Mouse (Mus musculus) limb, embryonic 14.5 days (tissue): ENCODE measurements around the gene Ppm1b. TPM values are rescaled to one million over a fixed set of nuclear protein-coding genes. Genes with fewer than 3 reads are reported as not detected.

Source experiments
- ATAC-seq: fragments of 200-750 bp; cut with Nextera tagmentation; 2 replicates; pipeline ENCODE4 v1.8.0; 2017; ENCODE audit warnings: low read depth, moderate number of reproducible peaks, moderate TSS enrichment; ENCODE audit not compliant: low FRiP score
- DNase-seq: peaks from one replicate; pipeline ENCODE4 v3.0.0-alpha.2; 2015; ENCODE audit warnings: low spot score
- H3K27ac ChIP-seq: fragments of 300-500 bp; sonication (generic); replicated peaks from 2 replicates; pipeline ENCODE4 v1.5.1; 2014; ENCODE audit warnings: low read depth, mild to moderate bottlenecking, low read length, moderate library complexity, mixed read lengths
- H3K27me3 ChIP-seq: fragments of 300-500 bp; sonication (generic); 2 replicates; pipeline ENCODE4 v1.6.1; 2014; ENCODE audit warnings: low read length, mixed read lengths; ENCODE audit not compliant: control insufficient read depth, insufficient read depth
- H3K36me3 ChIP-seq: fragments of 300-500 bp; sonication (generic); 2 replicates; pipeline ENCODE4 v1.6.1; 2014; ENCODE audit warnings: mild to moderate bottlenecking, low read length, moderate library complexity, mixed read lengths; ENCODE audit not compliant: control insufficient read depth, insufficient read depth
- H3K4me1 ChIP-seq: fragments of 300-500 bp; sonication (generic); 2 replicates; pipeline ENCODE4 v1.6.1; 2014; ENCODE audit warnings: antibody characterized with exemption, low read length, mixed read lengths; ENCODE audit not compliant: control insufficient read depth, insufficient read depth
- H3K4me2 ChIP-seq: fragments of 300-500 bp; sonication (generic); replicated peaks from 2 replicates; pipeline ENCODE4 v1.6.1; 2014; ENCODE audit warnings: low read depth, mild to moderate bottlenecking, low read length, moderate library complexity; ENCODE audit not compliant: severe bottlenecking
- H3K4me3 ChIP-seq: fragments of 300-500 bp; sonication (generic); replicated peaks from 2 replicates; pipeline ENCODE4 v1.5.1; 2014; ENCODE audit warnings: low read length
- H3K9ac ChIP-seq: fragments of 300-500 bp; sonication (generic); 2 replicates; pipeline ENCODE4 v1.6.1; 2014; ENCODE audit warnings: mild to moderate bottlenecking, low read depth, low read length, moderate library complexity; ENCODE audit not compliant: severe bottlenecking
- H3K9me3 ChIP-seq: fragments of 300-500 bp; sonication (generic); 2 replicates; pipeline ENCODE4 v1.6.1; 2016; ENCODE audit warnings: low read length; ENCODE audit not compliant: control insufficient read depth
- POLR2A ChIP-seq: fragments of 200-500 bp; IDR thresholded peaks from 2 replicates; pipeline ENCODE4 v1.8.0; 2012; ENCODE audit warnings: inconsistent platforms, mild to moderate bottlenecking, moderate library complexity, borderline replicate concordance; ENCODE audit not compliant: insufficient read depth, insufficient read length; ENCODE audit errors: extremely low read depth
- WGBS: fragments of 180-500 bp; shearing (Covaris S2); extraction: QIAGEN DNeasy Blood & Tissue Kit; methylation state at CpG from one replicate; pipeline ENCODE4 v1.1.7; 2014; 5-methylcytosine and 5-hydroxymethylcytosine counted together
- polyA plus RNA-seq, 2 experiments: library from polyadenylated mRNA; depleted of rRNA in 1 of 2; stranded (reverse) in 1 of 2; unstranded in 1 of 2; fragments of >200 nt; fragmentation: Nextera tagmentation in 1 of 2; extraction: Ambion mirVana in 1 of 2; gene quantifications; 2 replicates each; pipeline versions ENCODE4 v1.2.1 to v1.2.3; 2012 to 2014

Ppm1b gene
- polyA plus RNA-seq, 2 experiments = 59.9 to 69.3 TPM

DNA sequence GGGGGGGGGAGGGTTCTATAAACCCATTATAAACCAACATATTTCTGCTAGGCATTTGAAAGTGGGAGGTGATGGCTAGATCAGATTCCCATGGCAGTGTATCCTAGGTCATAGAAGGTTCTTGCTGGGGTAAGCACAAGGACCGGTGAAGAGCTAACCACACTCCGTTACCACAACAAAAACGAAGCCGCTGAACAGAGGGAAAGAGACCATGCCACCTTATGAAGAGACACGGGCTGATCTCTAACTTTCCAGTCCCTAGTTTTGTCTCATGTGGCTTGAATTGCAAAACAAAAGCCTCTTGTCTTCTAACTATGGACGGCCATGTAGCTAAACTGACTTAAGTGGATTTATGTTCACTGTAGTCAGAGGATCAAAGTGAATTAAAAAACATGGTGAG, 12.2 kb upstream of the Ppm1b start:
- ATAC-seq = no peak
- Histone ChIP-seq H3K27ac (no peak overlapping the region), H3K9ac (no peak overlapping the region), H3K27me3 (no peaks in the 10 kb centered on the region), H3K4me3 (no peak overlapping the region), H3K9me3 (no peaks in the 10 kb centered on the region), H3K4me2 (no peak overlapping the region), H3K36me3 (no peaks in the 10 kb centered on the region), H3K4me1 (no peaks in the 10 kb centered on the region)
- TF ChIP-seq POLR2A = no peak
- WGBS = 90% methylated on average over 6 of the region's 6 CpGs
- DNase-seq = no peak

DNA sequence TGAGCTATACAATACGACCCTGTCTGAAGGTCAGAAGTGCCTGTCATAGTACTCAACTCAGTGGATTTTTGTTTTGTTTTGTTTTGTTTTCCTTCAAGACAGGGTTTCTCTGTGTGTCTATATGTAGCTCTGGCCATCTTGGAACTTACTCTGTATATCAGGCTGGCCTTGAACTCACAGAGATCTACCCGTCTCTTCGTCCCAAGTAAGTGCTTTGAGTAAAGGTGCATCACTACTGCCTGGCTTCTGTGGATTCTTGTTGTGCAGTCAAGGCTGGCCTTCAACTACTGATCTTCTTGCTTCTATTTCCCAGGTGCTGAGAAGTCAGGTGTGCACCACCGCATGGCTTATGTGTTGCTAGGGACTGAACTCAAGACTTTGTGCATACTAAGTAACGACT, 4.0 kb upstream of the Ppm1b start:
- Histone ChIP-seq H3K36me3 (no peaks in the 10 kb centered on the region), H3K9me3 (no peaks in the 10 kb centered on the region), H3K4me1 (0 out of 2 replicates have a peak, but pooled peaks cover 3% of the 10 kb centered on the region), H3K4me3 (no peak overlapping the region), H3K27me3 (no peaks in the 10 kb centered on the region), H3K4me2 (no peak overlapping the region), H3K9ac (no peak overlapping the region), H3K27ac (no peak overlapping the region)
- WGBS = 92% methylated on average over 5 of the region's 5 CpGs
- TF ChIP-seq POLR2A = no peak
- ATAC-seq = no peak
- no peak for DNase-seq

DNA sequence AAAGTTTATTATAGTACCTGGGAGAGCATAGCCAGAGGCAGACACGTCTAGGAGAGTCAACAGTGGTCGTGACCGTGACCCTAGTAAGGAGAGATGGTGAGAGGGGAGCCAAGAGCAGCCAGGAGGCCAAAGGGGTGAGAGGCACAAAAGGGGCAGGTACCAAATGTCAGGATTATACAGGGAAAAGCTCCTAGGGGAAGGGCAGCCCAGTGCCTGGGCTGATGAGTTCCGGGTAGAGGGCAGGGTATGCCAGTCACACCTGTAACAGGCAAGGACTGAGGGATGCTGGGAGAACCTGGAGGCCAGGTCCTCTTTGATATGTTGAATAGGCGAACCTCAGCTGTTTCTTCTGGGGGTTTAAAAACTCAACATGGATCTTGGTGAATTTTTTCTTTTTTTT, 2.8 kb upstream of the Ppm1b start:
- H3K9me3 ChIP-seq = no peaks in the 10 kb centered on the region
- TF ChIP-seq POLR2A = no peak
- 0 out of 2 replicates have a peak, but pooled peaks cover 3% of the 10 kb centered on the region for H3K4me1 ChIP-seq
- no peak overlapping the region for H3K27ac ChIP-seq
- no peak overlapping the region for H3K9ac ChIP-seq
- 77% methylated on average over 5 of the region's 5 CpGs for WGBS
- H3K4me3 ChIP-seq = no peak overlapping the region
- H3K27me3 ChIP-seq = no peaks in the 10 kb centered on the region
- no peak overlapping the region for H3K4me2 ChIP-seq
- no peaks in the 10 kb centered on the region for H3K36me3 ChIP-seq
- DNase-seq = no peak
- no peak for ATAC-seq

DNA sequence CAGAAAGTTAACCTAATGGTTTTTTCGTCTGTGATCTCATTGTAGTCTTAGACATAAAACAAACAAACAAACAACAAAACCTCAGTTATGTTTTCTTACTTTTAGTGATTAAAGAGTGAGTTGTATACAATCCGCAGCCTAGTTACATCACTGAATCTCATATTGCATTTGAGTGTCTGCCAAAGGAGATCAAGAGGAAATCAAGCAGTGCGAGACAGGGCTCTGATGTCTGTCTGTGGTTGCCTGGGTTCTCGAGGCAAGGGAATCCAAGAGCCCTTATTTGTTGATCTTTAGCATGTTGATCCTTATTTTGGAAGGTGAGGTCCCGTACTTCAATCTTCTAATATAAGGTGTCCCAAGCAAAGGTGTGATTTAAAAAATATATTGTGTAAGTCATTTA, 1.7 kb upstream of the Ppm1b start:
- H3K4me1 ChIP-seq = peaks cover 12% of the 10 kb centered on the region
- TF ChIP-seq POLR2A = no peak
- ATAC-seq = no peak
- no peak overlapping the region for H3K4me2 ChIP-seq
- no peak overlapping the region for H3K9ac ChIP-seq
- no peak overlapping the region for H3K4me3 ChIP-seq
- H3K27me3 ChIP-seq = no peaks in the 10 kb centered on the region
- no peaks in the 10 kb centered on the region for H3K36me3 ChIP-seq
- WGBS = 92% methylated on average over 5 of the region's 5 CpGs
- DNase-seq = no peak
- no peak overlapping the region for H3K27ac ChIP-seq
- H3K9me3 ChIP-seq = no peaks in the 10 kb centered on the region

DNA sequence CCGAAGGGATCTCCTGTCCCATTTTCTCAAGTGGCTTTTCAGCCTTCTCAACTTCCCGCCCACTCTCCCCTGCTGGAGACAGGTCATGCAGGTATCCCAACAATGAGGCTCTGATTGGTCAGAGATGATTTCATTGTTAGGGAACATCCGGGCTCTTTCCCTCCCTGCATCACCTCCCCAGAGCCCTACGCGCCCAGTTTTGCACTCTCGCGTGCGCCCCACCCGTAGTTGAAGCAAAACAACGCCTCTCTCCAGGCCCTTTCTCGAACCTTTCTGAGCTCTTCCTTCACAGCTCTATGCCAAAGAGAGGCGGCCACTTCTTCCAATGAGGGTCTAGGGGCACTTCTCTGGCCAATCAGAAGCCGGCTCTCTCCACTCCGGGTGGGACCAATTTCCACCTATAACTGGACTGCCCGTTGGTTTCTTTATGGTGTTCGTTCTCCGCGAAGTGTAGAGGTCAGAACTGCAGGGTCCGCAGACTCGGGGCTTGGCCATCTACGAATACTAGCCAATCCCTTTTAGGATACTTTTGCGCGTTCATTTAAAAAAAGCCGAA, 468 bp downstream of the Ppm1b start:
- Histone ChIP-seq H3K36me3 (no peaks in the 10 kb centered on the region), H3K4me1 (peaks cover 17% of the 10 kb centered on the region), H3K9ac (peak overlapping the region; percentile 37), H3K4me2 (peak overlapping the region; percentile 49), H3K27me3 (no peaks in the 10 kb centered on the region), H3K27ac (peak overlapping the region; percentile 87), H3K4me3 (peak overlapping the region; percentile 93), H3K9me3 (no peaks in the 10 kb centered on the region)
- WGBS = under 1% methylated on average over 24 of the region's 24 CpGs
- DNase-seq = peak; percentile 96
- ATAC-seq = peak; percentile 86
- TF ChIP-seq POLR2A = no peak
